Mouse (Mus musculus) midbrain, embryonic 11.5 days (tissue): ENCODE measurements around the gene Bzw1. TPM values are rescaled to one million over a fixed set of nuclear protein-coding genes. Genes with fewer than 3 reads are reported as not detected.
A peak's percentile ranks its signal among the peaks of the same experiment; 100 is the strongest.
"Not testable (repeated sequence)": the region's sequence is repeated elsewhere in the genome, so short reads cannot be mapped to it uniquely, and the experiment has no call there.

ENCODE experiments used
- ATAC-seq: fragments of 200-750 bp; cut with Nextera tagmentation; 2 replicates; pipeline ENCODE4 v1.8.0; 2017; ENCODE audit warnings: moderate TSS enrichment, moderate library complexity; ENCODE audit not compliant: low FRiP score
- DNase-seq: peaks from one replicate; pipeline ENCODE4 v3.0.0; 2015; ENCODE audit warnings: low spot score; ENCODE audit errors: missing footprints
- H3K27ac ChIP-seq: fragments of 300-500 bp; sonication (generic); 2 replicates; pipeline ENCODE4 v1.5.1; 2014; ENCODE audit warnings: low read depth, low read length
- H3K27me3 ChIP-seq: fragments of 300-500 bp; sonication (generic); 2 replicates; pipeline ENCODE4 v1.6.1; 2014; ENCODE audit warnings: mild to moderate bottlenecking, low read length, moderate library complexity, mixed read lengths; ENCODE audit not compliant: control insufficient read depth, insufficient read depth
- H3K36me3 ChIP-seq: fragments of 300-500 bp; sonication (generic); 2 replicates; pipeline ENCODE4 v1.6.1; 2014; ENCODE audit warnings: mild to moderate bottlenecking, low read length, moderate library complexity, mixed read lengths; ENCODE audit not compliant: control insufficient read depth, insufficient read depth
- H3K4me1 ChIP-seq: fragments of 300-500 bp; sonication (generic); 2 replicates; pipeline ENCODE4 v1.6.1; 2014; ENCODE audit warnings: low read length; ENCODE audit not compliant: control insufficient read depth, insufficient read depth
- H3K4me2 ChIP-seq: fragments of 300-500 bp; sonication (generic); 2 replicates; pipeline ENCODE4 v1.6.1; 2014; ENCODE audit warnings: mild to moderate bottlenecking, moderate library complexity
- H3K4me3 ChIP-seq: fragments of 300-500 bp; sonication (generic); 2 replicates; pipeline ENCODE4 v1.5.1; 2014; ENCODE audit warnings: low read depth, low read length
- H3K9ac ChIP-seq: fragments of 300-500 bp; sonication (generic); 2 replicates; pipeline ENCODE4 v1.6.1; 2014; ENCODE audit warnings: low read length
- H3K9me3 ChIP-seq: fragments of 300-500 bp; sonication (generic); 2 replicates; pipeline ENCODE4 v1.6.1; 2016; ENCODE audit warnings: low read length; ENCODE audit not compliant: control insufficient read depth
- WGBS: fragments of 180-500 bp; shearing (Covaris S2); extraction: QIAGEN DNeasy Blood & Tissue Kit; methylation state at CpG from one replicate; pipeline ENCODE4 v1.1.7; 2014; 5-methylcytosine and 5-hydroxymethylcytosine counted together
- polyA plus RNA-seq: library from polyadenylated mRNA; unstranded; fragments of >200 nt; fragmentation: Nextera tagmentation; extraction: Ambion mirVana; gene quantifications from 2 replicates; pipeline ENCODE4 v1.2.1, GENCODE M21; 2014

The Bzw1 gene
- polyA plus RNA-seq, 1 experiment from 2014 or later, result 587 TPM

GRCm38 (mm10) chr1:58364551-58364950 is 28.1 kb upstream of the Bzw1 start:
- ATAC-seq (no peak), DNase-seq (no peak)
- WGBS, result 90% methylated on average over 12 of the region's 12 CpGs
- Histone ChIP-seq H3K27me3 (no peaks in the 10 kb centered on the region), H3K9ac (no peak overlapping the region), H3K4me1 (no peaks in the 10 kb centered on the region), H3K4me2 (no peak overlapping the region), H3K27ac (no peak overlapping the region), H3K9me3 (no peaks in the 10 kb centered on the region), H3K4me3 (no peak overlapping the region), H3K36me3 (no peaks in the 10 kb centered on the region)

- H3K4me1 ChIP-seq, result no peaks in the 10 kb centered on the region
- H3K4me2 ChIP-seq, result no peak overlapping the region
- DNase-seq (no peak), ATAC-seq (no peak)
- H3K9ac ChIP-seq, result no peak overlapping the region
- H3K27me3 ChIP-seq, result no peaks in the 10 kb centered on the region
- no peaks in the 10 kb centered on the region for H3K9me3 ChIP-seq
- 93% methylated on average over 3 of the region's 3 CpGs for WGBS
- H3K36me3 ChIP-seq, result no peaks in the 10 kb centered on the region
- H3K27ac ChIP-seq, result no peak overlapping the region
- H3K4me3 ChIP-seq, result no peak overlapping the region
These were observed 26.9 kb upstream of the Bzw1 start for GRCm38 (mm10) chr1:58365829-58366228.

- H3K27ac ChIP-seq, result no peak overlapping the region
- H3K4me1 ChIP-seq, result no peaks in the 10 kb centered on the region
- H3K9ac ChIP-seq, result no peak overlapping the region
- H3K4me3 ChIP-seq, result no peak overlapping the region
- 88% methylated on average over 12 of the region's 12 CpGs for WGBS
- no peak overlapping the region for H3K4me2 ChIP-seq
- no peaks in the 10 kb centered on the region for H3K27me3 ChIP-seq
- no peaks in the 10 kb centered on the region for H3K9me3 ChIP-seq
- DNase-seq (no peak), ATAC-seq (no peak)
- no peaks in the 10 kb centered on the region for H3K36me3 ChIP-seq
These were observed 25.8 kb upstream of the Bzw1 start for GRCm38 (mm10) chr1:58366737-58367471.

GRCm38 (mm10) chr1:58369716-58370115 is 23.0 kb upstream of the Bzw1 start:
- Histone ChIP-seq H3K4me2 (no peak overlapping the region), H3K27me3 (no peaks in the 10 kb centered on the region), H3K9me3 (no peaks in the 10 kb centered on the region), H3K27ac (no peak overlapping the region), H3K9ac (no peak overlapping the region), H3K4me1 (no peaks in the 10 kb centered on the region), H3K36me3 (no peaks in the 10 kb centered on the region), H3K4me3 (no peak overlapping the region)
- ATAC-seq (no peak), DNase-seq (no peak)
- WGBS, result 77% methylated on average over 2 of the region's 2 CpGs

GRCm38 (mm10) chr1:58374266-58374665 is 18.4 kb upstream of the Bzw1 start:
- ATAC-seq, H3K27ac ChIP-seq, DNase-seq, H3K4me1 ChIP-seq, H3K27me3 ChIP-seq, H3K9me3 ChIP-seq, H3K36me3 ChIP-seq, H3K9ac ChIP-seq, H3K4me3 ChIP-seq, H3K4me2 ChIP-seq: not testable (repeated sequence)
- 69% methylated on average over 2 of the region's 2 CpGs for WGBS

GRCm38 (mm10) chr1:58375574-58376147 is 17.0 kb upstream of the Bzw1 start:
- no peak for DNase-seq
- H3K4me3 ChIP-seq, result no peak overlapping the region
- 78% methylated on average over 3 of the region's 3 CpGs for WGBS

GRCm38 (mm10) chr1:58382586-58383281 is 10.0 kb upstream of the Bzw1 start:
- no peak overlapping the region for H3K4me2 ChIP-seq
- no peak overlapping the region for H3K9ac ChIP-seq
- no peak overlapping the region for H3K4me3 ChIP-seq
- WGBS, result 79% methylated on average over 5 of the region's 5 CpGs
- no peaks in the 10 kb centered on the region for H3K27me3 ChIP-seq
- H3K4me1 ChIP-seq, result no peaks in the 10 kb centered on the region
- no peak for DNase-seq
- H3K36me3 ChIP-seq, result no peaks in the 10 kb centered on the region
- ATAC-seq, result no peak
- H3K27ac ChIP-seq, result no peak overlapping the region
- no peaks in the 10 kb centered on the region for H3K9me3 ChIP-seq

More at GRCm38 (mm10) chr1:58375574-58376147, 17.0 kb upstream of the Bzw1 start:
- H3K27me3 ChIP-seq, result no peaks in the 10 kb centered on the region
- H3K27ac ChIP-seq, result no peak overlapping the region
- H3K9ac ChIP-seq, result no peak overlapping the region
- H3K36me3 ChIP-seq, result no peaks in the 10 kb centered on the region
- H3K4me2 ChIP-seq, result no peak overlapping the region
- ATAC-seq, result no peak
- H3K4me1 ChIP-seq, result no peaks in the 10 kb centered on the region
- no peaks in the 10 kb centered on the region for H3K9me3 ChIP-seq

- no peaks in the 10 kb centered on the region for H3K9me3 ChIP-seq
- peak; percentile 91 for DNase-seq
- H3K9ac ChIP-seq, result peak overlapping the region; percentile 92
- peak overlapping the region; percentile 75 for H3K4me2 ChIP-seq
- peak overlapping the region; percentile 86 for H3K4me3 ChIP-seq
- no peak overlapping the region for H3K27ac ChIP-seq
- peaks cover 4% of the 10 kb centered on the region for H3K36me3 ChIP-seq
- no peak for ATAC-seq
- no peaks in the 10 kb centered on the region for H3K27me3 ChIP-seq
- peaks cover 14% of the 10 kb centered on the region for H3K4me1 ChIP-seq
- 47% methylated on average over 19 of the region's 19 CpGs for WGBS
These were observed 1.1 kb upstream of the Bzw1 start for GRCm38 (mm10) chr1:58391421-58392267.
